Mouse (Mus musculus) heart, embryonic 14.5 days (tissue): ENCODE measurements around the gene Hspe1. TPM values are rescaled to one million over a fixed set of nuclear protein-coding genes. Genes with fewer than 3 reads are reported as not detected.

Experiments
- ATAC-seq: fragments of 200-750 bp; cut with Nextera tagmentation; 2 replicates; pipeline ENCODE4 v1.8.0; 2017; ENCODE audit warnings: low read depth, moderate TSS enrichment; ENCODE audit not compliant: insufficient number of reproducible peaks, insufficient read depth, low FRiP score
- H3K27ac ChIP-seq, 2 experiments: fragments of 200-500 bp in 1 of 2; fragments of 300-500 bp in 1 of 2; sonication (generic) in 1 of 2; replicated peaks in 1 of 2; 2 replicates each; pipeline ENCODE4 v1.5.1; 2012 to 2014; ENCODE audit warnings: low read depth in 2 of 2, low read length in 2 of 2, control low read depth in 1 of 2, mild to moderate bottlenecking in 1 of 2, mixed read lengths in 1 of 2; ENCODE audit not compliant: control insufficient read depth in 1 of 2, insufficient read depth in 1 of 2
- H3K27me3 ChIP-seq: fragments of 300-500 bp; sonication (generic); 2 replicates; pipeline ENCODE4 v1.6.1; 2014; ENCODE audit warnings: mild to moderate bottlenecking, low read length, control low read depth; ENCODE audit not compliant: control insufficient read depth, insufficient read depth
- H3K36me3 ChIP-seq: fragments of 300-500 bp; sonication (generic); 2 replicates; pipeline ENCODE4 v1.6.1; 2014; ENCODE audit warnings: mild to moderate bottlenecking, control low read depth, low read length, mixed read lengths; ENCODE audit not compliant: control insufficient read depth, insufficient read depth
- H3K4me1 ChIP-seq, 2 experiments: fragments of 200-500 bp in 1 of 2; fragments of 300-500 bp in 1 of 2; sonication (generic) in 1 of 2; 2 replicates each; pipeline ENCODE4 v1.6.1; 2012 to 2014; ENCODE audit warnings: low read length in 2 of 2, control low read depth in 1 of 2, mixed read lengths in 1 of 2; ENCODE audit not compliant: control insufficient read depth in 2 of 2, insufficient read depth in 2 of 2
- H3K4me2 ChIP-seq: fragments of 300-500 bp; sonication (generic); 2 replicates; pipeline ENCODE4 v1.6.1; 2014; ENCODE audit warnings: mild to moderate bottlenecking, low read length
- H3K4me3 ChIP-seq, 2 experiments: fragments of 200-500 bp in 1 of 2; fragments of 300-500 bp in 1 of 2; sonication (generic) in 1 of 2; 2 replicates each; pipeline ENCODE4 v1.5.1; 2012 to 2014; ENCODE audit warnings: low read length in 2 of 2, mild to moderate bottlenecking in 2 of 2, control low read depth in 1 of 2, low read depth in 1 of 2, moderate library complexity in 1 of 2; ENCODE audit not compliant: control insufficient read depth in 1 of 2, insufficient read depth in 1 of 2
- H3K9ac ChIP-seq: fragments of 300-500 bp; sonication (generic); 2 replicates; pipeline ENCODE4 v1.6.1; 2014; ENCODE audit warnings: mild to moderate bottlenecking, low read length
- H3K9me3 ChIP-seq: fragments of 300-500 bp; sonication (generic); 2 replicates; pipeline ENCODE4 v1.6.1; 2016; ENCODE audit warnings: low read length, control low read depth; ENCODE audit not compliant: control insufficient read depth
- WGBS: fragments of 180-500 bp; shearing (Covaris S2); extraction: QIAGEN DNeasy Blood & Tissue Kit; methylation state at CpG from one replicate; pipeline ENCODE4 v1.1.7; 2014; 5-methylcytosine and 5-hydroxymethylcytosine counted together
- polyA plus RNA-seq: library from polyadenylated mRNA; unstranded; fragments of >200 nt; fragmentation: Nextera tagmentation; extraction: Ambion mirVana; gene quantifications from 2 replicates; pipeline ENCODE4 v1.2.1, GENCODE M21; 2014

The Hspe1 gene
- polyA plus RNA-seq, 1 experiment from 2014 or later, result 337 TPM

DNA sequence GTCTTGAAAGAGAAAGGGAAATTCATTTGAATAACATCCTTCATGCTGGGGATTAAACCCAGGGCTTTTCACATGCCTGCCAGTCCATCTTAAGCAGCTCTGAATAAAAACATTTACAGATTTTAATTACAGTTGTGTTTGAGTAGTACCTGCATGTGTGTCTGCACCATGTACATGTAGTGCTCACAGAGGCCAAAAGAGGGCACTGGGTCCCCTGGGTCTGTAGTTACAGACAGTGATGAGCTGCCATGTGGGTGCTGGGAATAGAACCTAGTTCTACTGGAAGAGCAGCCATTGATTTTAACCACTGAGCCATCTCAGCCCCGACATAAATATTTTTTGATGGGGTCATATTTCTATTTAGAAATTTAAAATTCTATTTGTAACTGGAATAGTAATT lies 47.9 kb downstream of the Hspe1 start:
- no peak for ATAC-seq
- Histone ChIP-seq H3K27ac (no peak overlapping the region), H3K4me2 (no peak overlapping the region), H3K4me1 (peaks cover 0 to 15% of the 10 kb centered on the region in 2 experiments; a peak in 2 of 4 replicates), H3K27me3 (no peaks in the 10 kb centered on the region), H3K9me3 (no peaks in the 10 kb centered on the region), H3K36me3 (peaks cover 27% of the 10 kb centered on the region), H3K4me3 (no peak overlapping the region), H3K9ac (no peak overlapping the region)
- WGBS, result 98% methylated on average over 1 of the region's 1 CpGs

Other genes starting within 250 kb of the Hspe1 start
- 9.2 and 10.5 TPM in 2 replicates for gene Ankrd44, start 161.7 kb upstream of the Hspe1 start, polyA plus RNA-seq
- gene Sf3b1, start 60.7 kb upstream of the Hspe1 start, polyA plus RNA-seq, result 199 and 203 TPM in 2 replicates
- gene Coq10b, start 35.4 kb upstream of the Hspe1 start, polyA plus RNA-seq, result 18.8 and 21.4 TPM in 2 replicates
- gene Hspd1, start 111 bp downstream of the Hspe1 start, polyA plus RNA-seq, result 380 and 382 TPM in 2 replicates
- 121 and 122 TPM in 2 replicates for gene Mob4, start 43.1 kb downstream of the Hspe1 start, polyA plus RNA-seq
- gene Rftn2, start 138.7 kb downstream of the Hspe1 start, polyA plus RNA-seq, result 8.2 and 9.2 TPM in 2 replicates
- gene Mars2, start 149.0 kb downstream of the Hspe1 start, polyA plus RNA-seq, result 3.6 TPM in 2 replicates